ENCODE assay signal across 8 mouse cellular contexts in genomic region chrX:71555415-71556114, GRCm38 (mm10). TPM values are rescaled to one million over a fixed set of nuclear protein-coding genes. Genes with fewer than 3 reads are reported as not detected.
DNase-seq lines count a peak whose midpoint lies in the region; ATAC-seq and TF ChIP-seq lines count a peak whose summit lies in the region.

Gene Hmgb3, plus strand, starts transcription at chrX:71555918.

- peak within 1 kb of the TSS; percentile 97 for H3K27ac ChIP-seq in forebrain, embryonic 15.5 days (replicated peaks)

- TF ChIP-seq CTCF in lung, adult 2 months (IDR thresholded peaks at IDR 0.05; ENCODE audit: insufficient read depth, low read length) = no peak

- TF ChIP-seq POLR2A in lung, adult 2 months (IDR thresholded peaks at IDR 0.05; ENCODE audit: borderline replicate concordance, extremely low read depth, low read depth, low read length) = peak; percentile 20; the same call in 1 of the 2 replicates

- H3K4me2 ChIP-seq in forebrain, embryonic 15.5 days (replicated peaks) = peak within 1 kb of the TSS; percentile 76

- peak within 1 kb of the TSS; percentile 82 for H3K9ac ChIP-seq in forebrain, embryonic 15.5 days (replicated peaks)

- WGBS in forebrain, embryonic 15.5 days = 23% methylated on average over 59 of the region's 59 CpGs
- 33% methylated on average over 59 of the region's 59 CpGs for whole genome bisulfite sequencing in lung, adult 2 months

- H3K4me1 ChIP-seq in forebrain, embryonic 15.5 days = peaks cover 7% of the 10 kb centered on the region; the same call in 1 of the 2 replicates
- no peaks in the 10 kb centered on the region for H3K4me1 ChIP-seq in lung, adult 2 months (ENCODE audit: control insufficient read depth, insufficient read depth, low read length)

- no peaks in the 10 kb centered on the region for H3K9me3 ChIP-seq in forebrain, embryonic 15.5 days

- no peaks in the 10 kb centered on the region for H3K27me3 ChIP-seq in forebrain, embryonic 15.5 days

- intact Hi-C loops in heart, postnatal 25 days (cut with DNase I) = loop anchor here (5.0 kb wide), 2 partner anchors 63 to 128 kb away; partner anchors contain the start of gene Cd99l2

- ATAC-seq in forebrain, embryonic 15.5 days (replicated peaks) = peak; percentile 98
- ATAC-seq in neutrophil, adult 5-6 weeks (ENCODE audit: extremely low read depth, insufficient number of reproducible peaks, low FRiP score, poor library complexity, severe bottlenecking) = peak; percentile 98

- peak; percentile 90 for DNase-seq in ES-CJ7 (ENCODE audit: low read depth, low spot score)
- peak; percentile 61 for DNase-seq in cerebellum, adult 11 months
- peak; percentile 75 for DNase-seq in heart, postnatal 25 days (ENCODE audit: low spot score)
- peak; percentile 50 to 70 for DNase-seq in layer of hippocampus, adult 18-20 months (ENCODE audit: low spot score in 2 of 2)
- DNase-seq in lung, adult 2 months = peak; percentile 68
- DNase-seq in thymus, adult 18-20 months = peak; percentile 71 to 78

- peak within 1 kb of the TSS; percentile 77 for H3K4me3 ChIP-seq in forebrain, embryonic 15.5 days
- peak within 1 kb of the TSS; percentile 78 for H3K4me3 ChIP-seq in lung, adult 2 months (replicated peaks; ENCODE audit: extremely low read depth, low read depth, low read length)

- H3K36me3 ChIP-seq in forebrain, embryonic 15.5 days = peaks cover 4% of the 10 kb centered on the region; the same call in 1 of the 2 replicates

RNA-seq across cellular contexts. Expression of gene Hmgb3, which starts in this region (rescaled TPM):
- polyA plus RNA-seq in forebrain, embryonic 15.5 days (2015; fragmentation: Nextera tagmentation; extraction: Ambion mirVana) = 566 and 567 TPM in 2 replicates
- total RNA-seq in heart, postnatal 25 days (2021) = 10 to 100 TPM; 74.2 to 78.8 TPM
- 10 to 100 TPM in 1 of 2 experiments, 1 to 10 TPM in 1; 9.8 to 13.1 TPM for total RNA-seq in layer of hippocampus, adult 18-20 months (2021)
- polyA plus RNA-seq in lung, adult 2 months (2012; rRNA removed) = 8.3 and 9.2 TPM in 2 replicates
- 9.5 and 11.4 TPM in 2 replicates for total RNA-seq in neutrophil, adult 5-6 weeks (2017)

Comparison
In these comparisons a context has a peak if more than half of its experiments do, and no peak if none do; other contexts are left out.
1. Peak in every context shown above with its lines: DNase-seq, ATAC-seq, H3K4me3 ChIP-seq and H3K27ac ChIP-seq.
2. RNA of gene Hmgb3 (polyA plus RNA-seq): 566 to 567 TPM in forebrain, embryonic 15.5 days; 8.3 to 9.2 TPM in lung, adult 2 months; every median in the first group is over 10 times any median in the second.